Mouse (Mus musculus): ENCODE results near the gene Tardbp. TPM values are rescaled to one million over a fixed set of nuclear protein-coding genes. Genes with fewer than 3 reads are reported as not detected.

The Tardbp gene
- total and polyA plus RNA-seq, 3 experiments, result 211 to 455 TPM; not detected in 1

GRCm38 (mm10) chr4:148600316-148600715, 26.5 kb downstream of the Tardbp start:
- TF ChIP-seq SMC3 (IDR thresholded peaks at IDR 0.05; ENCODE audit: low read depth, low read length) (no peak), ZKSCAN1 (IDR thresholded peaks at IDR 0.05; ENCODE audit: low read depth, low read length) (no peak), E2F4 (IDR thresholded peaks at IDR 0.05; ENCODE audit: borderline replicate concordance, low read depth, low read length) (no peak)
- Histone ChIP-seq H3K36me3 (ENCODE audit: control insufficient read depth in 1 of 2, insufficient read depth in 2 of 2, low read length in 2 of 2) (peaks cover under 1 to 13% of the 10 kb centered on the region in 2 experiments), H3K9me3 (replicated peaks; ENCODE audit: insufficient read depth, low read length) (no peaks in the 10 kb centered on the region), H3K4me3 (ENCODE audit: control insufficient read depth in 1 of 2, insufficient read depth in 1 of 2, low read depth in 2 of 2, low read length in 2 of 2) (no peak overlapping the region), H3K27ac (ENCODE audit: control insufficient read depth, low read depth, low read length) (no peak overlapping the region), H3K9ac (ENCODE audit: control insufficient read depth, low read depth, low read length, poor library complexity, severe bottlenecking) (no peak overlapping the region), H3K79me2 (ENCODE audit: control insufficient read depth, insufficient read depth, low read length, poor library complexity) (no peaks in the 10 kb centered on the region), H3K4me1 (ENCODE audit: control insufficient read depth in 1 of 2, insufficient read depth in 2 of 2, low read length in 2 of 2) (0 out of 4 replicates have a peak, but pooled peaks cover 0 to 3% of the 10 kb centered on the region in 2 experiments), H3K27me3 (ENCODE audit: control insufficient read depth in 1 of 2, insufficient read depth in 2 of 2, low read length in 2 of 2) (no peaks in the 10 kb centered on the region)
- DNase-seq (ENCODE audit: low read depth, low spot score), result no peak

GRCm38 (mm10) chr4:148598826-148599225, 28.0 kb downstream of the Tardbp start:
- Histone ChIP-seq H3K4me3 (ENCODE audit: control insufficient read depth in 1 of 2, insufficient read depth in 1 of 2, low read depth in 2 of 2, low read length in 2 of 2) (no peak overlapping the region), H3K9me3 (replicated peaks; ENCODE audit: insufficient read depth, low read length) (no peaks in the 10 kb centered on the region), H3K27ac (ENCODE audit: control insufficient read depth, low read depth, low read length) (no peak overlapping the region), H3K79me2 (ENCODE audit: control insufficient read depth, insufficient read depth, low read length, poor library complexity) (peaks cover 3% of the 10 kb centered on the region; the same call in 1 of the 2 replicates), H3K4me1 (ENCODE audit: control insufficient read depth in 1 of 2, insufficient read depth in 2 of 2, low read length in 2 of 2) (peaks cover 0 to 7% of the 10 kb centered on the region in 2 experiments; a peak in 2 of 4 replicates), H3K27me3 (ENCODE audit: control insufficient read depth in 1 of 2, insufficient read depth in 2 of 2, low read length in 2 of 2) (no peaks in the 10 kb centered on the region), H3K9ac (ENCODE audit: control insufficient read depth, low read depth, low read length, poor library complexity, severe bottlenecking) (no peak overlapping the region), H3K36me3 (ENCODE audit: control insufficient read depth in 1 of 2, insufficient read depth in 2 of 2, low read length in 2 of 2) (peaks cover 4 to 15% of the 10 kb centered on the region in 2 experiments)
- no peak for DNase-seq (ENCODE audit: low read depth, low spot score)
- TF ChIP-seq ZC3H11A (IDR thresholded peaks at IDR 0.05; ENCODE audit: low read depth, low read length) (no peak), ELF1 (IDR thresholded peaks at IDR 0.05; ENCODE audit: low read depth, low read length) (no peak), CHD1 (IDR thresholded peaks at IDR 0.05; ENCODE audit: low read depth, low read length) (no peak)

- peaks cover 24% of the 10 kb centered on the region for H3K79me2 ChIP-seq (ENCODE audit: control insufficient read depth, insufficient read depth, low read length, poor library complexity)
- H3K27ac ChIP-seq (ENCODE audit: control insufficient read depth, low read depth, low read length), result no peak overlapping the region
- no peak overlapping the region for H3K9ac ChIP-seq (ENCODE audit: control insufficient read depth, low read depth, low read length, poor library complexity, severe bottlenecking)
- no peak for TF ChIP-seq ZMIZ1 (IDR thresholded peaks at IDR 0.05; ENCODE audit: low read depth, low read length)
- no peak for TF ChIP-seq ETS1 (IDR thresholded peaks at IDR 0.05; ENCODE audit: low read depth, low read length)
- TF ChIP-seq CHD1 (IDR thresholded peaks at IDR 0.05; ENCODE audit: low read depth, low read length), result no peak
- TF ChIP-seq SMC3 (IDR thresholded peaks at IDR 0.05; ENCODE audit: low read depth, low read length), result no peak
- H3K4me3 ChIP-seq (ENCODE audit: control insufficient read depth in 1 of 2, insufficient read depth in 1 of 2, low read depth in 2 of 2, low read length in 2 of 2), result no peak overlapping the region
- no peaks in the 10 kb centered on the region for H3K27me3 ChIP-seq (ENCODE audit: control insufficient read depth in 1 of 2, insufficient read depth in 2 of 2, low read length in 2 of 2)
- peaks cover 7 to 23% of the 10 kb centered on the region in 2 experiments for H3K36me3 ChIP-seq (ENCODE audit: control insufficient read depth in 1 of 2, insufficient read depth in 2 of 2, low read length in 2 of 2)
- DNase-seq (ENCODE audit: low read depth, low spot score), result no peak
- peaks cover 0 to 18% of the 10 kb centered on the region in 2 experiments; a peak in 2 of 4 replicates for H3K4me1 ChIP-seq (ENCODE audit: control insufficient read depth in 1 of 2, insufficient read depth in 2 of 2, low read length in 2 of 2)
- no peaks in the 10 kb centered on the region for H3K9me3 ChIP-seq (replicated peaks; ENCODE audit: insufficient read depth, low read length)
These were observed 30.1 kb downstream of the Tardbp start for GRCm38 (mm10) chr4:148596731-148597130.

DNA sequence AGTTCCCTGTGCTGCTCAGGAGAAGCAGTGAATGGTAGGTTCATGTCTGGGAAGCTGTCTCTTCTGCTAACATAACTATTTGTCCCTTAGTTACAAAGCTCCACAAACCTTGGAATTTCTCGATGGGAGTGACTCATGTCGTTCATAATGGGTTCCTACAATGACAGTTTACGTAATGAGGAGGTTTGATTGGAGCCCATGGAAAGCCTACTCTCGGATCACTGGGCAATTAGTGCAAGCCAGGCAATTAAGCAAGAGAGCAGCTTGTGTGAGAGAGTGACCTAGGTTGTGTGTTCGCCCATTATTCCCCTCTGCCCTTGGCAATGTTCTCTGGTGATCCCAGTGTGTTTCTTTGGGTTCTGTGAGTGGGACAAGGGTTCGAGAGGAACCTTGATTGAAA, 30.9 kb downstream of the Tardbp start:
- H3K27me3 ChIP-seq (ENCODE audit: control insufficient read depth in 1 of 2, insufficient read depth in 2 of 2, low read length in 2 of 2), result no peaks in the 10 kb centered on the region
- no peak for DNase-seq (ENCODE audit: low read depth, low spot score)
- H3K4me1 ChIP-seq (ENCODE audit: control insufficient read depth in 1 of 2, insufficient read depth in 2 of 2, low read length in 2 of 2), result peaks cover 0 to 18% of the 10 kb centered on the region in 2 experiments; a peak in 2 of 4 replicates
- H3K9ac ChIP-seq (ENCODE audit: control insufficient read depth, low read depth, low read length, poor library complexity, severe bottlenecking), result no peak overlapping the region
- H3K4me3 ChIP-seq (ENCODE audit: control insufficient read depth in 1 of 2, insufficient read depth in 1 of 2, low read depth in 2 of 2, low read length in 2 of 2), result no peak overlapping the region
- peaks cover 28% of the 10 kb centered on the region for H3K79me2 ChIP-seq (ENCODE audit: control insufficient read depth, insufficient read depth, low read length, poor library complexity)
- H3K27ac ChIP-seq (ENCODE audit: control insufficient read depth, low read depth, low read length), result no peak overlapping the region
- no peaks in the 10 kb centered on the region for H3K9me3 ChIP-seq (replicated peaks; ENCODE audit: insufficient read depth, low read length)
- H3K36me3 ChIP-seq (ENCODE audit: control insufficient read depth in 1 of 2, insufficient read depth in 2 of 2, low read length in 2 of 2), result peaks cover 7 to 23% of the 10 kb centered on the region in 2 experiments
- TF ChIP-seq KAT2A (conservative IDR thresholded peaks at IDR 0.05; ENCODE audit: low read depth, low read length), result no peak
- no peak for TF ChIP-seq CTCF (IDR thresholded peaks at IDR 0.05 in 2 of 3, conservative IDR thresholded peaks at IDR 0.05 in 1 of 3; ENCODE audit: control insufficient read depth in 1 of 3, insufficient read depth in 1 of 3, low read depth in 2 of 3, low read length in 3 of 3, poor library complexity in 1 of 3, severe bottlenecking in 1 of 3)
- no peak for TF ChIP-seq ELF1 (IDR thresholded peaks at IDR 0.05; ENCODE audit: low read depth, low read length)
- TF ChIP-seq TCF12 (IDR thresholded peaks at IDR 0.05; ENCODE audit: low read depth, low read length), result no peak
- TF ChIP-seq EP300 (IDR thresholded peaks at IDR 0.05; ENCODE audit: low read depth in 1 of 2, low read length in 2 of 2), result no peak
- TF ChIP-seq BHLHE40 (IDR thresholded peaks at IDR 0.05; ENCODE audit: borderline replicate concordance, low read depth, low read length), result no peak
- TF ChIP-seq SMC3 (IDR thresholded peaks at IDR 0.05; ENCODE audit: low read depth, low read length), result no peak
- no peak for TF ChIP-seq MAFK (IDR thresholded peaks at IDR 0.05; ENCODE audit: borderline replicate concordance, low read depth, low read length)

Measured in MEL (cell line).